Mouse (Mus musculus): ENCODE results near the gene Snd1.

GRCm38 (mm10) chr6:28687776-28688175 is 212.8 kb downstream of the Snd1 start:
- TF ChIP-seq POLR2A (IDR thresholded peaks at IDR 0.05; ENCODE audit: extremely low read depth, insufficient read depth, low read length) (no peak), CTCF (IDR thresholded peaks at IDR 0.05; ENCODE audit: extremely low read depth, insufficient read depth, low read length) (no peak)
